Mouse (Mus musculus) embryonic facial prominence, embryonic 11.5 days (tissue): ENCODE results near the gene Tgfbrap1. TPM values are rescaled to one million over a fixed set of nuclear protein-coding genes. Genes with fewer than 3 reads are reported as not detected.

Experiments
- ATAC-seq: fragments of 200-750 bp; cut with Nextera tagmentation; replicated peaks from 2 replicates; pipeline ENCODE4 v1.8.0; 2017; ENCODE audit warnings: low read depth; ENCODE audit not compliant: insufficient number of reproducible peaks, low FRiP score, low TSS enrichment
- DNase-seq: peaks from one replicate; pipeline ENCODE4 v3.0.0-alpha.2; 2015; ENCODE audit warnings: low spot score
- H3K27ac ChIP-seq: fragments of 300-500 bp; sonication (generic); replicated peaks from 2 replicates; pipeline ENCODE4 v1.5.1; 2014; ENCODE audit warnings: mild to moderate bottlenecking, low read depth, low read length, control low read depth
- H3K27me3 ChIP-seq: fragments of 300-500 bp; sonication (generic); 2 replicates; pipeline ENCODE4 v1.6.1; 2014; ENCODE audit warnings: mild to moderate bottlenecking, low read length, moderate library complexity, mixed read lengths; ENCODE audit not compliant: control insufficient read depth, insufficient read depth
- H3K36me3 ChIP-seq: fragments of 300-500 bp; sonication (generic); replicated peaks from 2 replicates; pipeline ENCODE4 v1.6.1; 2014; ENCODE audit warnings: low read depth, mild to moderate bottlenecking, low read length, moderate library complexity, mixed read lengths; ENCODE audit not compliant: control insufficient read depth, insufficient read depth
- H3K4me1 ChIP-seq: fragments of 300-500 bp; sonication (generic); 2 replicates; pipeline ENCODE4 v1.6.1; 2014; ENCODE audit warnings: low read length, mixed read lengths; ENCODE audit not compliant: control insufficient read depth, insufficient read depth
- H3K4me2 ChIP-seq: fragments of 300-500 bp; sonication (generic); 2 replicates; pipeline ENCODE4 v1.6.1; 2014; ENCODE audit warnings: low read depth, mild to moderate bottlenecking, control low read depth, low read length, moderate library complexity
- H3K4me3 ChIP-seq: fragments of 300-500 bp; sonication (generic); 2 replicates; pipeline ENCODE4 v1.5.1; 2014; ENCODE audit warnings: low read depth, low read length, control low read depth
- H3K9ac ChIP-seq: fragments of 300-500 bp; sonication (generic); replicated peaks from 2 replicates; pipeline ENCODE4 v1.6.1; 2014; ENCODE audit warnings: mild to moderate bottlenecking, control low read depth, low read length
- H3K9me3 ChIP-seq: fragments of 300-500 bp; sonication (generic); replicated peaks from 2 replicates; pipeline ENCODE4 v1.6.1; 2016; ENCODE audit warnings: mild to moderate bottlenecking, low read length, inconsistent platforms, mixed read lengths; ENCODE audit not compliant: control insufficient read depth
- WGBS: fragments of 180-500 bp; shearing (Covaris S2); extraction: QIAGEN DNeasy Blood & Tissue Kit; methylation state at CpG from one replicate; pipeline ENCODE4 v1.1.7; 2014; 5-methylcytosine and 5-hydroxymethylcytosine counted together
- polyA plus RNA-seq: library from polyadenylated mRNA; unstranded; fragments of >200 nt; fragmentation: Nextera tagmentation; extraction: Ambion mirVana; gene quantifications from 2 replicates; pipeline ENCODE4 v1.2.1, GENCODE M21; 2014

Tgfbrap1 gene
- polyA plus RNA-seq, 1 experiment from 2014 or later: 12.1 TPM

DNA sequence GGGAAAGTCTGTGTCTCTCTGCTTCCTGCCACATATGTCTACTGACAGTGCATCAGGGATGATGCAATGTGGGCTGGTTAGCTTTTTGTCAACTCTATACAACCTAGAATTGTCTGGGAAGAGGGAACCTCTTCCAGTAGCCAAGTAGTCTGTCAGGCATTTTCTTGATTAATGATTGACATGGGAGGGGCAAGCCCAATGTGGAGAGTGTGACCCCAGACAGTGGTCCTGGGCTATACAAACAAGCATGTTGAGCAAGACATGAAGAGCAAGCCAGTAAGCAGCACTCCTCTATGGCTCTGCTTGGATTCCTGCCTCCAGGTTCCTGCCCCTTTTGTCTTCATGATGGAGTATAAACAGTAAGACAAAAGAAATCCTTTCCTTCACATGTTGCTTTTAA is 28.8 kb upstream of the Tgfbrap1 start:
- Histone ChIP-seq H3K27me3 (no peaks in the 10 kb centered on the region), H3K9me3 (no peaks in the 10 kb centered on the region), H3K36me3 (no peaks in the 10 kb centered on the region), H3K4me1 (no peaks in the 10 kb centered on the region), H3K4me3 (no peak overlapping the region), H3K9ac (no peak overlapping the region), H3K4me2 (no peak overlapping the region), H3K27ac (no peak overlapping the region)
- DNase-seq (no peak), ATAC-seq (no peak)

DNA sequence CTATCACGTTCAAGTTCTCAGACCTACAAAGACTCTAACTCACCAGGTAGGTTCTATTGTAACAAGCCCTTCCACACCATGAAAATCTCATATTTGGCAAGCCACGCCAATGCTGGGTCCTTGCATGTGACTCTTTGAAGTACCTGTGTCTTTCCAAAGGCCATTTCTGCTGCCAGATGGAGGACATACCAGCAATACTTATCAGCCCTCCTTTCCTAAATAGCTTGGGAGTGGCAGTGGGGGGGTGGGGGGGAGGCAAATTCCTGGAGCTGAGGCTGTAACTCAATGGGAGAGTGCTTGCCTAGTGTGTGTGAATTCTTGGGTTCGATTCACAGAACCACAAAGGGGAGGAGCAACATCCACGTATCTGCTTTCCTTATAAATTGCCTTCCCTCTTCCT is 26.3 kb upstream of the Tgfbrap1 start:
- H3K4me1 ChIP-seq: no peaks in the 10 kb centered on the region
- no peak overlapping the region for H3K4me3 ChIP-seq
- H3K4me2 ChIP-seq: no peak overlapping the region
- DNase-seq (no peak), ATAC-seq (no peak)
- H3K9ac ChIP-seq: no peak overlapping the region
- no peaks in the 10 kb centered on the region for H3K36me3 ChIP-seq
- no peaks in the 10 kb centered on the region for H3K9me3 ChIP-seq
- no peaks in the 10 kb centered on the region for H3K27me3 ChIP-seq
- WGBS: 84% methylated on average over 4 of the region's 4 CpGs
- no peak overlapping the region for H3K27ac ChIP-seq

DNA sequence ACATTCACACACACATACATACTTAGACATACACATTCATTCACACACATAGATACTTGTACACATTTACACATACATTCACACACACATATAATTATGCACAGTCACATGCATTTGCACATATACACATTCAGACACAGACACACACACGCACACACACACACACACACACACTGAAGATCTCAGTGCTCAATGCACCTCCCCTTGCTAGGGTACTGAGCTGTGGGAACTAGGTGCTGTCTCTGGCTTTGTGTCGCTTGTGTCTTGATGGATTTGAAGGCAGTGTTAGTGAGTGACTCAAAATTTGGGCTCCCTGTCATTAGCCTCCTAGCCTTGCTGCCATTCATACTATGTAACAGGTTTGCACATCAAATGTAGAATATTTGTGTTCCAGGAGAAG is 24.2 kb upstream of the Tgfbrap1 start:
- no peaks in the 10 kb centered on the region for H3K9me3 ChIP-seq
- WGBS: 80% methylated on average over 2 of the region's 2 CpGs
- no peaks in the 10 kb centered on the region for H3K4me1 ChIP-seq
- no peaks in the 10 kb centered on the region for H3K36me3 ChIP-seq
- DNase-seq (no peak), ATAC-seq (no peak)
- H3K27ac ChIP-seq: no peak overlapping the region
- H3K4me3 ChIP-seq: no peak overlapping the region
- H3K27me3 ChIP-seq: no peaks in the 10 kb centered on the region
- no peak overlapping the region for H3K9ac ChIP-seq
- H3K4me2 ChIP-seq: no peak overlapping the region

DNA sequence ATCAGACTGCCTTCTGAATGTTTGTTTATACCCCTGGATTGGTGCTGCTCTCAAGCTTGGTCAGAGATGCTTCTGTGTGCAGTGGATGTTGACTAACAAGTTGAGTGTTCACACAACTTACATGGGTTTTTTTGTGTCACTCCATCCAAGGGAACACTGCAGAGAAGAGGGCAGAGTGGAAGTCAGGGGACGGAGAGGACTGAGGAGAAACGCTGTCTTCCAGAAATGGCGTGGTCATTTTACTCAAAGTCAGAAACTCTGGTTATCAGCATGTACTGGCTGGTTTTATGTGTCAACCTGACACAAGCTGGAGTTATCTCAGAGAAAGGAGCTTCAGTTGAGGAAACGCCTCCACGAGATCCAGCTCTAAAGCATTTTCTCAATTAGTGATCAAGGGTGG is 22.5 kb upstream of the Tgfbrap1 start:
- WGBS: 94% methylated on average over 5 of the region's 5 CpGs
- H3K9me3 ChIP-seq: no peaks in the 10 kb centered on the region
- H3K36me3 ChIP-seq: peaks cover 4% of the 10 kb centered on the region
- H3K27me3 ChIP-seq: no peaks in the 10 kb centered on the region
- no peak for ATAC-seq
- DNase-seq: no peak
- no peak overlapping the region for H3K27ac ChIP-seq
- H3K9ac ChIP-seq: no peak overlapping the region
- no peaks in the 10 kb centered on the region for H3K4me1 ChIP-seq
- no peak overlapping the region for H3K4me2 ChIP-seq
- H3K4me3 ChIP-seq: no peak overlapping the region

DNA sequence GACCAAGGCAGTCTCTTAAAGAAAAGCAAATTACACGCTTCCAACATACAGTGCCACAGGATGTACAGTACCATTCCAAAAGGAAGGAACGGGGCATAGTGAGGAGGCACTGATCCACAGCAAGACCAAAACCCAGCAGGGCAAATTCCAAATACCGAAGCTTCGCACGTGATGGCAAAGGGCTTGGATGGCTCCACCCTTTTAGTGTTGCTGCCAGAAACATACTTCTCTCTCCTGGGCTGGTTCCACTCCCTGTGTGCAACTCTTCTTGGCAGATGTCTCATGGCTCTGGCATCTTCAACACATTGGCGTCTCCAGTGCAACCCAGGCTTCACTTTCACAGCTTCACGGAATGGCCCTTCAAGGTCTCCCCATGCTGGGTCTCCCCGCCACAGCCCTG is 19.0 kb upstream of the Tgfbrap1 start:
- 95% methylated on average over 8 of the region's 8 CpGs for WGBS
- ATAC-seq (no peak), DNase-seq (no peak)
- Histone ChIP-seq H3K36me3 (peaks cover 6% of the 10 kb centered on the region), H3K4me2 (no peak overlapping the region), H3K4me1 (no peaks in the 10 kb centered on the region), H3K4me3 (no peak overlapping the region), H3K9me3 (no peaks in the 10 kb centered on the region), H3K27ac (no peak overlapping the region), H3K27me3 (no peaks in the 10 kb centered on the region), H3K9ac (no peak overlapping the region)

DNA sequence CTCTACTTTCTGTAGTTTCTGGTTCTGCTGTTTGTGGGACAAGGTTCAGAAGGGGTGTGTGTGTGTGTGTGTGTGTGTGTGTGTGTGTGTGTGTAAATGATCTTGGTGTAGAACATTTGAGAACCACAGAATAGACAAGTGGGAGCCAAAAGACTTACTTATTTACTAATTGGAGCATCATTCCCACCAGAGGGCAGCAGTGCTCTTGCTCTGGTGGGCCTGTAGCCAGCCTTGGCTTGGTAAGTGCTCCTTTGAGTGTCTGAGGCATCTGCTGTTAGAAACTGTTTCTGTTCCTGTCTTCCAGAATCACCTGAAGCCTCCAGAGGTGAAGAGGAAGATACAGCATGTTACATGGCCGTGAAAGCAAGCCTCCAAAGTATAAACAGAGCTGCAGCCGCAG is 14.4 kb upstream of the Tgfbrap1 start:
- Histone ChIP-seq H3K4me1 (no peaks in the 10 kb centered on the region), H3K4me2 (no peak overlapping the region), H3K27ac (no peak overlapping the region), H3K36me3 (peaks cover 6% of the 10 kb centered on the region), H3K9ac (no peak overlapping the region), H3K27me3 (no peaks in the 10 kb centered on the region), H3K9me3 (no peaks in the 10 kb centered on the region), H3K4me3 (no peak overlapping the region)
- 84% methylated on average over 2 of the region's 2 CpGs for WGBS
- no peak for ATAC-seq
- peak; percentile 72 for DNase-seq

DNA sequence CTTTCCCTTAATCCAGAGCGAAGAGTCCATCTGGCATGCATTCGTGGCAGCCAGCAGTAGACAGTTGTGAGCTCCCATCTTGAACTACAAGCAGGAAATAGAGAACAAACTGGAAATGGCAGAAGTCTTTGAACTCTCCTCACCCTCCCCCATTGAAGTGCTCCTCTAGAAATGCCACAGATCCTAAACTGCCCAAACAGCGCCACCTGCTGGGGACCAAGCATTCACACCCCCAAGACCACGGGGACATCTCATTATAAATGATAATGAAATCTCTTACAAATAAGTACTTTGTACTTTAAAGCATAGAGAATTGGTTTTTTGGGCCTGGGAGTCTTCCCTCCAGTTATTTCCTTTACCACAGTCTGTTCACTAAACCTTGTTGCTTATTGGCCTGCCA is 12.1 kb upstream of the Tgfbrap1 start:
- 54% methylated on average over 4 of the region's 4 CpGs for WGBS

DNA sequence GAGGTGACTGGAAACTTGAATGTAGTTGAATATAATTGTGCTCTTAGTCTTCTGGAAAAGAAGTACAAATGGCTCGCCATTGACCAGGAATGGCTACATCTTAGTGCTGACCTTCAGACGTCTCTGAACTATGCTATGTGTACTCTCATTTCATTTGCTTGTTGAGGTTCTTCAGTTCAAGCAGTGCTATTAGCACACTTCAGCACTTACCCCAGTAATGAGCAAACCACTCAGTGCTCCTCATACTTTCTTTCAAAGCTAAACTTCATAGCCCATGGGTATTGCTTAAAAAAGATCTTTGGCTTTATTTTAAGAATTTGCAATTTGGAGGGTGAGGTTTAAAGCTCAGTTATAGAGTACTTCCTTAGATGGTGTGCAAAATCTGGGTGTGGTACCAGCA is 10.3 kb upstream of the Tgfbrap1 start:
- no peak for DNase-seq
- H3K4me1 ChIP-seq: no peaks in the 10 kb centered on the region
- no peak overlapping the region for H3K9ac ChIP-seq
- H3K36me3 ChIP-seq: no peaks in the 10 kb centered on the region; the same call in none of the 2 replicates
- H3K4me3 ChIP-seq: no peak overlapping the region
- H3K27ac ChIP-seq: no peak overlapping the region
- H3K9me3 ChIP-seq: no peaks in the 10 kb centered on the region
- no peak for ATAC-seq
- H3K27me3 ChIP-seq: no peaks in the 10 kb centered on the region
- no peak overlapping the region for H3K4me2 ChIP-seq
- WGBS: 80% methylated on average over 2 of the region's 2 CpGs

More for the DNA sequence above, 12.1 kb upstream of the Tgfbrap1 start:
- no peaks in the 10 kb centered on the region for H3K9me3 ChIP-seq
- ATAC-seq: no peak
- H3K36me3 ChIP-seq: peaks cover 2% of the 10 kb centered on the region
- H3K4me3 ChIP-seq: no peak overlapping the region
- no peak overlapping the region for H3K27ac ChIP-seq
- no peaks in the 10 kb centered on the region for H3K27me3 ChIP-seq
- no peaks in the 10 kb centered on the region for H3K4me1 ChIP-seq
- H3K9ac ChIP-seq: no peak overlapping the region
- DNase-seq: peak; percentile 44
- H3K4me2 ChIP-seq: no peak overlapping the region
